Mouse (Mus musculus): ENCODE measurements at regions not wholly inside any gene's neighbourhood (a gene's known extent, or its start where the extent isn't known, plus 50 kb on each side); places are given as distances from the start of the nearest gene placed in this dataset.
"Not testable (repeated sequence)": the region's sequence is repeated elsewhere in the genome, so short reads cannot be mapped to it uniquely, and the experiment has no call there.

GRCm38 (mm10) chr1:7388627-7389026 lies 2580.9 kb downstream of the Gm37988 start:
- intact Hi-C loops (cut with DNase I; ENCODE audit: low total_unique reads): no loop called here

GRCm38 (mm10) chr1:7393508-7393907 lies 2585.8 kb downstream of the Gm37988 start:
- no peak for DNase-seq
- intact Hi-C loops (cut with DNase I; ENCODE audit: low total_unique reads): no loop called here

More at GRCm38 (mm10) chr1:7388627-7389026, 2580.9 kb downstream of the Gm37988 start:
- DNase-seq: no peak

GRCm38 (mm10) chr1:7394161-7394560 lies 2586.5 kb downstream of the Gm37988 start:
- intact Hi-C loops (cut with DNase I; ENCODE audit: low total_unique reads): no loop called here
- no peak for DNase-seq

GRCm38 (mm10) chr1:7395527-7395926 lies 2587.8 kb downstream of the Gm37988 start:
- intact Hi-C loops (cut with DNase I; ENCODE audit: low total_unique reads): no loop called here
- no peak for DNase-seq

GRCm38 (mm10) chr1:7396867-7397806 lies 2589.4 kb downstream of the Gm37988 start:
- intact Hi-C loops (cut with DNase I; ENCODE audit: low total_unique reads): no loop called here
- DNase-seq: peak; percentile 57

- intact Hi-C loops (cut with DNase I; ENCODE audit: low total_unique reads): no loop called here
- peak; percentile 98 for DNase-seq
These were observed 2590.2 kb downstream of the Gm37988 start for GRCm38 (mm10) chr1:7397807-7398446.

GRCm38 (mm10) chr1:7398678-7399218 lies 2591.1 kb downstream of the Gm37988 start:
- DNase-seq: no peak
- intact Hi-C loops (cut with DNase I; ENCODE audit: low total_unique reads): no loop called here

- DNase-seq; intact Hi-C loops (cut with DNase I; ENCODE audit: low total_unique reads): not testable (repeated sequence)
These were observed 2598.0 kb downstream of the Gm37988 start for GRCm38 (mm10) chr1:7405651-7406050.

- intact Hi-C loops (cut with DNase I; ENCODE audit: low total_unique reads): no loop called here
- DNase-seq: no peak
These were observed 2606.8 kb downstream of the Gm37988 start for GRCm38 (mm10) chr1:7414444-7414843.

- intact Hi-C loops (cut with DNase I; ENCODE audit: low total_unique reads): no loop called here
- DNase-seq: no peak
These were observed 2644.0 kb downstream of the Gm37988 start for GRCm38 (mm10) chr1:7451660-7452155.

- intact Hi-C loops (cut with DNase I; ENCODE audit: low total_unique reads): no loop called here
- DNase-seq: no peak
These were observed 2647.2 kb downstream of the Gm37988 start for GRCm38 (mm10) chr1:7454931-7455330.

GRCm38 (mm10) chr1:7457895-7458294 lies 2650.2 kb downstream of the Gm37988 start:
- intact Hi-C loops (cut with DNase I; ENCODE audit: low total_unique reads): no loop called here
- DNase-seq: no peak

GRCm38 (mm10) chr1:7494096-7494495 lies 2686.4 kb downstream of the Gm37988 start:
- no peak for DNase-seq

GRCm38 (mm10) chr1:7499042-7499441 lies 2691.3 kb downstream of the Gm37988 start:
- DNase-seq: no peak
- intact Hi-C loops (cut with DNase I; ENCODE audit: low total_unique reads): no loop called here

More at GRCm38 (mm10) chr1:7494096-7494495, 2686.4 kb downstream of the Gm37988 start:
- intact Hi-C loops (cut with DNase I; ENCODE audit: low total_unique reads): no loop called here

GRCm38 (mm10) chr1:7502363-7502762 lies 2694.7 kb downstream of the Gm37988 start:
- no peak for DNase-seq
- intact Hi-C loops (cut with DNase I; ENCODE audit: low total_unique reads): no loop called here

- intact Hi-C loops (cut with DNase I; ENCODE audit: low total_unique reads): no loop called here
These were observed 2711.1 kb downstream of the Gm37988 start for GRCm38 (mm10) chr1:7518791-7519190.

GRCm38 (mm10) chr1:7533506-7533905 lies 2725.8 kb downstream of the Gm37988 start:
- intact Hi-C loops (cut with DNase I; ENCODE audit: low total_unique reads): no loop called here
- no peak for DNase-seq

More at GRCm38 (mm10) chr1:7518791-7519190, 2711.1 kb downstream of the Gm37988 start:
- no peak for DNase-seq

- intact Hi-C loops (cut with DNase I; ENCODE audit: low total_unique reads): no loop called here
- no peak for DNase-seq
These were observed 2727.5 kb downstream of the Gm37988 start for GRCm38 (mm10) chr1:7535191-7535590.

GRCm38 (mm10) chr1:7543492-7543891 lies 2735.8 kb downstream of the Gm37988 start:
- no peak for DNase-seq
- intact Hi-C loops (cut with DNase I; ENCODE audit: low total_unique reads): no loop called here

- intact Hi-C loops (cut with DNase I; ENCODE audit: low total_unique reads): no loop called here
These were observed 2740.6 kb downstream of the Gm37988 start for GRCm38 (mm10) chr1:7548261-7548660.

More at GRCm38 (mm10) chr1:7548261-7548660, 2740.6 kb downstream of the Gm37988 start:
- no peak for DNase-seq

All from gastrocnemius, postnatal 14 days (tissue).